Mouse (Mus musculus) brain, embryonic 14.5 days (tissue): Measurements from ENCODE around the gene Phf3.

Experiments
- CTCF ChIP-seq: fragments of 200-500 bp; IDR thresholded peaks from 2 replicates; pipeline ENCODE4 v1.5.1; 2012; ENCODE audit warnings: inconsistent platforms, mild to moderate bottlenecking, moderate library complexity, borderline replicate concordance; ENCODE audit not compliant: insufficient read depth, insufficient read length; ENCODE audit errors: extremely low read depth
- POLR2A ChIP-seq: fragments of 200-500 bp; IDR thresholded peaks from 2 replicates; pipeline ENCODE4 v1.6.1; 2012; ENCODE audit warnings: mild to moderate bottlenecking, inconsistent platforms, borderline replicate concordance; ENCODE audit not compliant: poor library complexity, insufficient read depth, insufficient read length, severe bottlenecking; ENCODE audit errors: extremely low read depth

DNA sequence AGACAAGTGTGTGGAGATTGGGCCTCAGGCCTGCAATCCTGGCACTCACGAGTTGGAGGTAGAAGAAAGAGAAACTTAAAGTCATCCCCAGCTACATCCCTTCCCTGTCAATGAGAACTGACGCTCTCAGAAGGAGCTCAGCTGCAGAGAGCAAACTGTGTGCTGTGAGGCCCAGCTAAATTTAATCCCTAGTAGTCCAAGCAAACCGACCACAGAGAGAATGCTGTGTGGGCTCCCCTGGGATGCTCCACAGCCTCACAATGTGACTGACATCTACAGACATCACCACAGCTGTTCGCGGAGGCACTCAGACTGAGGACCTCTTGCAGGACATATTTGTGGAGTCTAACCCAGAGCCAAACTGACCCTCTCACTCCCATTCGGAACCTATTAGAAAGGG, 54.3 kb downstream of the Phf3 start:
- TF ChIP-seq CTCF (no peak), POLR2A (no peak)
